Mouse (Mus musculus) spleen, adult 2 months (tissue): ENCODE results near the gene Syt13. TPM values are rescaled to one million over a fixed set of nuclear protein-coding genes. Genes with fewer than 3 reads are reported as not detected.

Experiments
- DNase-seq, 2 experiments: peaks; one replicate each; pipeline versions ENCODE4 v3.0.0 to v3.0.0-alpha.2; 2012 to 2021; ENCODE audit warnings: low spot score in 2 of 2, low read depth in 1 of 2
- H3K27ac ChIP-seq: fragments of 200-500 bp; 2 replicates; pipeline ENCODE4 v1.5.1; 2012; ENCODE audit warnings: low read length, inconsistent platforms; ENCODE audit not compliant: insufficient read depth
- H3K27me3 ChIP-seq: fragments of 200-500 bp; 2 replicates; pipeline ENCODE4 v1.6.1; 2012; ENCODE audit warnings: mild to moderate bottlenecking, moderate library complexity, low read length, inconsistent platforms; ENCODE audit not compliant: control insufficient read depth, insufficient read depth
- H3K36me3 ChIP-seq: fragments of 200-500 bp; 2 replicates; pipeline ENCODE4 v1.6.1; 2012; ENCODE audit warnings: mild to moderate bottlenecking, low read length, inconsistent platforms; ENCODE audit not compliant: control insufficient read depth, insufficient read depth
- H3K4me1 ChIP-seq: fragments of 200-500 bp; 2 replicates; pipeline ENCODE4 v1.6.1; 2011; ENCODE audit warnings: inconsistent platforms; ENCODE audit not compliant: control insufficient read depth, insufficient read depth, insufficient read length
- H3K4me3 ChIP-seq: fragments of 200-500 bp; 2 replicates; pipeline ENCODE4 v1.5.1; 2011; ENCODE audit warnings: mild to moderate bottlenecking, inconsistent platforms; ENCODE audit not compliant: insufficient read depth, insufficient read length; ENCODE audit errors: extremely low read depth
- CTCF ChIP-seq: fragments of 200-500 bp; IDR thresholded peaks from 2 replicates; pipeline ENCODE4 v1.5.1; 2011; ENCODE audit warnings: mild to moderate bottlenecking, inconsistent platforms; ENCODE audit not compliant: insufficient read depth, insufficient read length, insufficient replicate concordance; ENCODE audit errors: extremely low read depth
- POLR2A ChIP-seq: fragments of 200-500 bp; IDR thresholded peaks from 2 replicates; pipeline ENCODE4 v1.6.1; 2011; ENCODE audit warnings: low read depth, low read length, inconsistent platforms
- WGBS: fragments of 180-500 bp; shearing (Covaris S2); methylation state at CpG from one replicate; pipeline ENCODE4 v1.1.7; 2018; 5-methylcytosine and 5-hydroxymethylcytosine counted together
- polyA plus RNA-seq: library from polyadenylated mRNA; depleted of rRNA; stranded (reverse); fragments of >200 nt; gene quantifications from 2 replicates; pipeline ENCODE4 v1.2.3, GENCODE M21; 2012; rRNA removed

Syt13 gene
- polyA plus RNA-seq, result 0.36 and 0.50 TPM in 2 replicates

- peaks cover 5% of the 10 kb centered on the region for H3K27me3 ChIP-seq
- no peak within 1 kb of the TSS for H3K27ac ChIP-seq
Observed at GRCm38 (mm10) chr2:92914933-92915553, at the start of gene Syt13. Syt13 (plus strand) TSS chr2:92915098.

GRCm38 (mm10) chr2:92866616-92867015, 48.3 kb upstream of the Syt13 start:
- 35% methylated on average over 2 of the region's 2 CpGs for WGBS
- no peak for DNase-seq
- TF ChIP-seq POLR2A, result no peak
- TF ChIP-seq CTCF, result no peak
- H3K4me3 ChIP-seq, result no peak overlapping the region
- H3K27me3 ChIP-seq, result no peaks in the 10 kb centered on the region
- no peaks in the 10 kb centered on the region for H3K36me3 ChIP-seq
- no peak overlapping the region for H3K27ac ChIP-seq
- no peaks in the 10 kb centered on the region for H3K4me1 ChIP-seq

More at GRCm38 (mm10) chr2:92914933-92915553, at the start of gene Syt13:
- H3K4me3 ChIP-seq, result no peak within 1 kb of the TSS
- no peaks in the 10 kb centered on the region for H3K36me3 ChIP-seq
- peaks cover 5% of the 10 kb centered on the region for H3K4me1 ChIP-seq
- no peak for DNase-seq
- under 1% methylated on average over 38 of the region's 38 CpGs for WGBS
- TF ChIP-seq POLR2A, result no peak
- no peak for TF ChIP-seq CTCF

- H3K4me1 ChIP-seq, result no peaks in the 10 kb centered on the region
- no peak overlapping the region for H3K4me3 ChIP-seq
- no peaks in the 10 kb centered on the region for H3K27me3 ChIP-seq
- no peak overlapping the region for H3K27ac ChIP-seq
- WGBS, result 36% methylated on average over 10 of the region's 10 CpGs
- DNase-seq, result no peak
- H3K36me3 ChIP-seq, result no peaks in the 10 kb centered on the region
- TF ChIP-seq CTCF, result no peak
- no peak for TF ChIP-seq POLR2A
Observed at GRCm38 (mm10) chr2:92870139-92870836, 44.6 kb upstream of the Syt13 start.

- Histone ChIP-seq H3K4me1 (no peaks in the 10 kb centered on the region), H3K27me3 (no peaks in the 10 kb centered on the region), H3K36me3 (no peaks in the 10 kb centered on the region), H3K4me3 (no peak overlapping the region), H3K27ac (no peak overlapping the region)
- WGBS, result 76% methylated on average over 7 of the region's 7 CpGs
- no peak for DNase-seq
- TF ChIP-seq POLR2A (no peak), CTCF (no peak)
Observed at GRCm38 (mm10) chr2:92871093-92871686, 43.7 kb upstream of the Syt13 start.

- Histone ChIP-seq H3K4me3 (no peak overlapping the region), H3K36me3 (no peaks in the 10 kb centered on the region), H3K4me1 (no peaks in the 10 kb centered on the region), H3K27ac (no peak overlapping the region), H3K27me3 (no peaks in the 10 kb centered on the region)
- no peak for DNase-seq
- no peak for TF ChIP-seq CTCF
- TF ChIP-seq POLR2A, result no peak
- 73% methylated on average over 4 of the region's 4 CpGs for WGBS
Observed at GRCm38 (mm10) chr2:92872652-92873051, 42.2 kb upstream of the Syt13 start.

GRCm38 (mm10) chr2:92874592-92874991, 40.3 kb upstream of the Syt13 start:
- no peaks in the 10 kb centered on the region for H3K27me3 ChIP-seq
- H3K27ac ChIP-seq, result no peak overlapping the region
- 65% methylated on average over 1 of the region's 1 CpGs for WGBS
- no peak overlapping the region for H3K4me3 ChIP-seq
- TF ChIP-seq POLR2A (no peak), CTCF (no peak)
- H3K4me1 ChIP-seq, result no peaks in the 10 kb centered on the region
- no peaks in the 10 kb centered on the region for H3K36me3 ChIP-seq
- no peak for DNase-seq

GRCm38 (mm10) chr2:92877488-92877887, 37.4 kb upstream of the Syt13 start:
- no peak overlapping the region for H3K4me3 ChIP-seq
- H3K27ac ChIP-seq, result no peak overlapping the region
- DNase-seq, result no peak
- no peaks in the 10 kb centered on the region for H3K36me3 ChIP-seq
- 93% methylated on average over 3 of the region's 3 CpGs for WGBS
- no peaks in the 10 kb centered on the region for H3K27me3 ChIP-seq
- TF ChIP-seq POLR2A (no peak), CTCF (no peak)
- no peaks in the 10 kb centered on the region for H3K4me1 ChIP-seq
